Mouse (Mus musculus) hindbrain, embryonic 12.5 days (tissue): ENCODE results near the gene Gpr87. TPM values are rescaled to one million over a fixed set of nuclear protein-coding genes. Genes with fewer than 3 reads are reported as not detected.
A peak's percentile ranks its signal among the peaks of the same experiment; 100 is the strongest.

Experiments used
- ATAC-seq: fragments of 200-750 bp; cut with Nextera tagmentation; 2 replicates; pipeline ENCODE4 v1.8.0; 2017; ENCODE audit warnings: moderate TSS enrichment; ENCODE audit not compliant: low FRiP score
- H3K27ac ChIP-seq: fragments of 300-500 bp; sonication (generic); 2 replicates; pipeline ENCODE4 v1.5.1; 2016; ENCODE audit warnings: mild to moderate bottlenecking
- H3K27me3 ChIP-seq: fragments of 300-500 bp; sonication (generic); 2 replicates; pipeline ENCODE4 v1.6.1; 2016; ENCODE audit warnings: mild to moderate bottlenecking
- H3K36me3 ChIP-seq: fragments of 300-500 bp; sonication (generic); 2 replicates; pipeline ENCODE4 v1.6.1; 2016; ENCODE audit warnings: mild to moderate bottlenecking
- H3K4me1 ChIP-seq: fragments of 300-500 bp; sonication (generic); 2 replicates; pipeline ENCODE4 v1.6.1; 2016
- H3K4me2 ChIP-seq: fragments of 300-500 bp; sonication (generic); replicated peaks from 2 replicates; pipeline ENCODE4 v1.6.1; 2016; ENCODE audit warnings: mild to moderate bottlenecking
- H3K4me3 ChIP-seq: fragments of 300-500 bp; sonication (generic); 2 replicates; pipeline ENCODE4 v1.5.1; 2016; ENCODE audit warnings: mild to moderate bottlenecking
- H3K9ac ChIP-seq: fragments of 300-500 bp; sonication (generic); 2 replicates; pipeline ENCODE4 v1.6.1; 2016; ENCODE audit warnings: mild to moderate bottlenecking, moderate library complexity
- H3K9me3 ChIP-seq: fragments of 300-500 bp; sonication (generic); replicated peaks from 2 replicates; pipeline ENCODE4 v1.6.1; 2016; ENCODE audit warnings: mild to moderate bottlenecking
- WGBS: fragments of 180-500 bp; shearing (Covaris S2); methylation state at CpG from one replicate; pipeline ENCODE4 v1.1.7; 2016; 5-methylcytosine and 5-hydroxymethylcytosine counted together
- polyA plus RNA-seq: library from polyadenylated mRNA; unstranded; fragments of >200 nt; fragmentation: Nextera tagmentation; extraction: Ambion mirVana; gene quantifications from 2 replicates; pipeline ENCODE4 v1.2.1, GENCODE M21; 2016

The Gpr87 gene
- polyA plus RNA-seq = 0.43 TPM in 1 of 2 replicates, not detected in the other

DNA sequence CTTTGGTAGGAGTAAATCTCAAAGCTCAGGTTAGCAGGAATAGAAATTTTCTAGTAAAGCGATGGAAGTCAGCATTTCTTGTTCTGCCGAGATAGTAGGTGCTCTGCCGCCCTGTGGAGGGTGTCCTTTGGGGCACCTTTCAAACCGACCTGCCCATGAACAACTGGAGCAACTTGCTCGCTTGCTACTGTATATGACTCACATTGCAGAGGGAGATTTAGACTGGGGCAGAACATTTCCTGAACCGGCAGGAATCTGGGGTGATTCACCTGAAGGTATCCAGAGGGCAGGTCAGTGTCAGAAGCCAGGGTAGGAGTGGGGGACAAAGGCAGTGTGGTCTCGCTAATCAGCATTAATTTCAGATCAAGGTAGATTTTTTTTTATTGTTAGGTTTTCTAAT lies at the start of gene Gpr87:
Gene Gpr87 (minus strand): TSS at position 167 of the 400 bp plus-strand sequence.
- Histone ChIP-seq H3K36me3 (no peaks in the 10 kb centered on the region), H3K27me3 (no peaks in the 10 kb centered on the region), H3K4me2 (no peak within 1 kb of the TSS), H3K9ac (no peak within 1 kb of the TSS), H3K4me3 (no peak within 1 kb of the TSS), H3K4me1 (no peaks in the 10 kb centered on the region), H3K9me3 (no peaks in the 10 kb centered on the region), H3K27ac (no peak within 1 kb of the TSS)
- 85% methylated on average over 7 of the region's 7 CpGs for WGBS
- ATAC-seq = no peak

DNA sequence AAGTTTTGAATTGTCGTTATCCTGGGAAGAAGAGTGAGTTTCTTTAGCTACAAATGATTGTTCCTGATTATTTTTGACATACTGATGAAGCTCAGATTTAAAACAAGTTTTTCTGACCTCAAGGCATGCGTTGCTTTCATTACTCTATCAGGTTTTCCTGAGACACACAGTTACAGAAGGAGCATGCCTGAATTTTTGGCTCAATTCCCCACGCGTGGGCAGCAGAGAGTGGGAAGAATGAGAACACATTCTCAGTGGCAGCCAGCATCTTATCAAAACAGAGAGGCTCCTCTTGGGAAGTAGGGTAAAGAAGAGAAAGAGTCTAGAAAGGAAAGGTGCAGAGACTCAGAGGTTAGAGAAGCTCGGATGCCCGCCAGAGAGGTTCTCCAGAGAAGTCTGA lies 48.5 kb upstream of the Gpr87 start:
- no peak overlapping the region for H3K4me3 ChIP-seq
- no peaks in the 10 kb centered on the region for H3K4me1 ChIP-seq
- no peaks in the 10 kb centered on the region for H3K27me3 ChIP-seq
- no peaks in the 10 kb centered on the region for H3K36me3 ChIP-seq
- no peak overlapping the region for H3K9ac ChIP-seq
- H3K27ac ChIP-seq = no peak overlapping the region
- H3K4me2 ChIP-seq = no peak overlapping the region
- H3K9me3 ChIP-seq = no peaks in the 10 kb centered on the region
- ATAC-seq = no peak
- WGBS = 75% methylated on average over 6 of the region's 6 CpGs

- WGBS = 72% methylated on average over 5 of the region's 5 CpGs
- H3K4me2 ChIP-seq = no peak overlapping the region
- H3K36me3 ChIP-seq = no peaks in the 10 kb centered on the region
- no peaks in the 10 kb centered on the region for H3K4me1 ChIP-seq
- no peak overlapping the region for H3K9ac ChIP-seq
- H3K27ac ChIP-seq = no peak overlapping the region
- no peak overlapping the region for H3K4me3 ChIP-seq
- no peaks in the 10 kb centered on the region for H3K27me3 ChIP-seq
- no peak for ATAC-seq
- H3K9me3 ChIP-seq = no peaks in the 10 kb centered on the region
Observed at GRCm38 (mm10) chr3:59234878-59235277, 40.0 kb upstream of the Gpr87 start.

GRCm38 (mm10) chr3:59230912-59231311 lies 36.0 kb upstream of the Gpr87 start:
- H3K4me2 ChIP-seq = no peak overlapping the region
- H3K9ac ChIP-seq = no peak overlapping the region
- H3K4me3 ChIP-seq = no peak overlapping the region
- no peak overlapping the region for H3K27ac ChIP-seq
- no peak for ATAC-seq
- no peaks in the 10 kb centered on the region for H3K9me3 ChIP-seq
- WGBS = 75% methylated on average over 3 of the region's 3 CpGs
- no peaks in the 10 kb centered on the region for H3K36me3 ChIP-seq
- H3K4me1 ChIP-seq = peaks cover 2% of the 10 kb centered on the region; the same call in 1 of the 2 replicates
- no peaks in the 10 kb centered on the region for H3K27me3 ChIP-seq

DNA sequence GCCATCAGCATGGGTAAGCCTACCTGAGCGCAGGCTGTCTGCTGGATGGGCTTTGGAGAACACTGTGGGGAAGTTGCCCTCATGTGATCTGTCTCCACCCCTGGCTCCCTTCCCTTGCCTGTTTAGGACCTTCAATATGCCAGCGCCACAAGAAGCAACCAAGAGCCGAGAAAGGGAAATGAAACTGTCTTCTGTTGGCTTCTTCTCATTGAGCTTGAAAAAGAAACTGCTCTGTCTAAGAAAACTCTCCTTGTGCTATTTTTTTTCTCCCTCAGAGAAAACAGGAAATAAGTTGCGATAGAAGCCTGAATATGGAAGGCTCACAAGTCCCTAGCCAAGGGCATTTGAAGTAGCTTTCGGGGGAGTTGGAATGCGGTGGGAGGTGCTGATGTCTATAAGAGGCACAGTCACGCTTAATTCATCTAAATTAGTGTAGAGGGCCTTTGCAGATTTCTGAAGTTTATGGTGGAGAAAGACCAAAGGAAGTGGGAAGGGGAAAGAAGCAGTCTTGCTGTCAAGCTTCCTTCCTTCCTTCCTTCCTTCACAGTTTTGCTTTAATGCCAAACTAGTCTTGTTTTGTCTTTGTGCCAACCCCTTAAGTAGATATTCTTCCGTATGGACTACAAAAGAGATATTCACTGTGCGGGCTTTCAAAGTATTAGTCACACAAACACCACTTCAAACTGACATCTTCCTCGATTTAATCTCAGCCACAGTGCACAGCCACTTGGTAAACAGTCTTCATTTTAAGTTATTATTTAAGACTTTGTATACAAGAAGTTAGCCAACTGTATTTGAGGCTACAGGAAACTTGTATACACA lies 34.0 kb upstream of the Gpr87 start:
- H3K27me3 ChIP-seq = no peaks in the 10 kb centered on the region
- H3K9me3 ChIP-seq = no peaks in the 10 kb centered on the region
- WGBS = 59% methylated on average over 10 of the region's 10 CpGs
- no peak overlapping the region for H3K4me2 ChIP-seq
- H3K36me3 ChIP-seq = no peaks in the 10 kb centered on the region
- ATAC-seq = 0 out of 2 replicates have a peak, but pooled peaks have one; percentile 43
- peaks cover 2% of the 10 kb centered on the region; the same call in 1 of the 2 replicates for H3K4me1 ChIP-seq
- H3K9ac ChIP-seq = no peak overlapping the region
- H3K4me3 ChIP-seq = no peak overlapping the region
- no peak overlapping the region for H3K27ac ChIP-seq

DNA sequence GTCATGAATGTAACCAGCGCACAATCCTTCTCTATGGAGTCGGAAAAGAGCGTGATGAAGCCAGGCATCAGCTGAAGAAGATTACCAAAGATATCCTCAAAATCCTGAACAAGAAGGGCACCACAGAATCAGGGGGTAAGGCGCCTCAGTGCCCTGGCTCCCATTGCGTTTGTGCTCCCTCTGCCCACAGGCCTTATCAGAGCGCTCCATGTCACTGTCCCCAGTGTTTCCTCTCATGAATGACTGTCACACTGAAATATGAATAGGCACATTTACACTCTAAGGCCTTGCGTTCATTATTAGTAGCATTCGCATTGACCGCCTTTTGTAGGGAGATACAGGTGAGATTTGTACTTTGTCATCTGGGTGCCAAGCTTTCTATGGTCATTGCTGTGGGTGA lies 32.8 kb upstream of the Gpr87 start:
- H3K4me3 ChIP-seq = no peak overlapping the region
- peaks cover 2% of the 10 kb centered on the region; the same call in 1 of the 2 replicates for H3K4me1 ChIP-seq
- no peaks in the 10 kb centered on the region for H3K27me3 ChIP-seq
- no peaks in the 10 kb centered on the region for H3K9me3 ChIP-seq
- ATAC-seq = no peak
- no peak overlapping the region for H3K4me2 ChIP-seq
- H3K9ac ChIP-seq = no peak overlapping the region
- WGBS = 95% methylated on average over 9 of the region's 9 CpGs
- H3K27ac ChIP-seq = no peak overlapping the region
- no peaks in the 10 kb centered on the region for H3K36me3 ChIP-seq

DNA sequence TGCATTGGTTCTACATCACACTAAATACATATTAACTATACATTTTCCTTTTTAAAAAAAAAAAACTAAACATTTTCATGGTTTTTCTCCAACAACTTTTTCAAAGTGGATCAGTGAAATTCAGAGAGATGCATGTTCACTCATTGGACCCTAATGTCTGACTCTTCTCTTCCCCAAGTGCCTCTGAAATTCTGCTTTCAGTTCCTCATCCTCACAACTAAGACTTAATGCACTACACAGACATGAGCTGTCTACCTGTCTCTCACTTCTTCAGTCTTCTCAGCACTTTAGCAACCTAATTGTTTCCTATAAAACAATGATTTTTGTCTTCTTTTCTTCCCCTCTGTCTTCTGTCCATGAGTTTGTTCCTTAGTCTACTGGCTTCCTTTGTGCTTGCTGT lies 30.5 kb upstream of the Gpr87 start:
- H3K4me3 ChIP-seq = no peak overlapping the region
- no peak for ATAC-seq
- H3K36me3 ChIP-seq = no peaks in the 10 kb centered on the region
- no peak overlapping the region for H3K27ac ChIP-seq
- no peak overlapping the region for H3K9ac ChIP-seq
- no peaks in the 10 kb centered on the region for H3K9me3 ChIP-seq
- H3K27me3 ChIP-seq = no peaks in the 10 kb centered on the region
- no peak overlapping the region for H3K4me2 ChIP-seq
- peaks cover 2% of the 10 kb centered on the region; the same call in 1 of the 2 replicates for H3K4me1 ChIP-seq

DNA sequence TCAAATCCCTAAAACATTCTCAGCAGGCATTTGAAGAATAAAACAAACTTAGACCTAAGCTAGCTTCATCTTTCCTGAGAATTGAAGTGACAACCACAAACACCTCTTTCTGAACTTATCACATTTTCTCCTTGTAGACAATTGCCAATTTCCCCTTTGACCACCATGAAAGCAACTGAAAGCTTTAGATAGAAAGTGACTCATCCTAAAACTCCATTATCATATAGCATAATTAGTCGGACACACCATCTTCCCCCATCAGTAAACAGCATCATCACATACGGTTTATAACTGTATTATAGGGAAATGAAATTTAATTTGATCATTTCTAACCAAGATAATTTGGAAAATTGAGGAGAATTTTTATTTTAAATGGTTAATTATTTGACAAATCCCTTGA lies 27.4 kb upstream of the Gpr87 start:
- no peaks in the 10 kb centered on the region for H3K36me3 ChIP-seq
- H3K4me1 ChIP-seq = no peaks in the 10 kb centered on the region
- H3K27me3 ChIP-seq = no peaks in the 10 kb centered on the region
- no peak overlapping the region for H3K4me3 ChIP-seq
- no peaks in the 10 kb centered on the region for H3K9me3 ChIP-seq
- H3K9ac ChIP-seq = no peak overlapping the region
- no peak overlapping the region for H3K27ac ChIP-seq
- 89% methylated on average over 2 of the region's 2 CpGs for WGBS
- no peak overlapping the region for H3K4me2 ChIP-seq
- no peak for ATAC-seq

GRCm38 (mm10) chr3:59219326-59219725 lies 24.4 kb upstream of the Gpr87 start:
- Histone ChIP-seq H3K27me3 (no peaks in the 10 kb centered on the region), H3K4me3 (no peak overlapping the region), H3K9ac (no peak overlapping the region), H3K9me3 (no peaks in the 10 kb centered on the region), H3K4me1 (no peaks in the 10 kb centered on the region), H3K36me3 (no peaks in the 10 kb centered on the region), H3K27ac (no peak overlapping the region), H3K4me2 (no peak overlapping the region)
- ATAC-seq = no peak
- WGBS = 95% methylated on average over 2 of the region's 2 CpGs

DNA sequence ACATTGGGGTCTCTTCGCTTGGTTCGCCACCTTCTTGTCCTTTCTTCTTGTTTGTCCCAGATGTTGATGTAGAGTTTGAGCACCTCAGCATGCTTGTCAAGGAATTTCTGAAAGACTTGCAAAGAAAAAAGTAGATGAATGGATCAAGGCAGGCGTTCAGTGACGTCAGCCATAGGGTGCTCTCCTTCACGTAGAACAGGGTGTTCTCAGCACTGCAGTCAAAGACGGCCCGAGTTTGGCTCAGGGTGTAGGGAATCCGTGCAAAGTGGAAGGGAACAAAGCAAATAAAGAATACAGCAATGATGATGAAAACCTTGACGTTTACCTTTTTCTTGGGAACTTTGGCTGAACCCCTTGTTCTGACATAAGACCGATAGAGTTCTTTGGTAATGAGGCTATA lies 22.3 kb upstream of the Gpr87 start:
- WGBS = 93% methylated on average over 10 of the region's 10 CpGs
- Histone ChIP-seq H3K9me3 (no peaks in the 10 kb centered on the region), H3K27me3 (no peaks in the 10 kb centered on the region), H3K27ac (no peak overlapping the region), H3K9ac (no peak overlapping the region), H3K4me1 (no peaks in the 10 kb centered on the region), H3K36me3 (no peaks in the 10 kb centered on the region), H3K4me2 (no peak overlapping the region), H3K4me3 (no peak overlapping the region)
- ATAC-seq = no peak

GRCm38 (mm10) chr3:59212404-59212803 lies 17.5 kb upstream of the Gpr87 start:
- H3K4me3 ChIP-seq = no peak overlapping the region
- no peaks in the 10 kb centered on the region for H3K36me3 ChIP-seq
- no peak for ATAC-seq
- no peak overlapping the region for H3K9ac ChIP-seq
- H3K4me2 ChIP-seq = no peak overlapping the region
- no peaks in the 10 kb centered on the region for H3K9me3 ChIP-seq
- H3K4me1 ChIP-seq = 0 out of 2 replicates have a peak, but pooled peaks cover 3% of the 10 kb centered on the region
- no peak overlapping the region for H3K27ac ChIP-seq
- no peaks in the 10 kb centered on the region for H3K27me3 ChIP-seq

DNA sequence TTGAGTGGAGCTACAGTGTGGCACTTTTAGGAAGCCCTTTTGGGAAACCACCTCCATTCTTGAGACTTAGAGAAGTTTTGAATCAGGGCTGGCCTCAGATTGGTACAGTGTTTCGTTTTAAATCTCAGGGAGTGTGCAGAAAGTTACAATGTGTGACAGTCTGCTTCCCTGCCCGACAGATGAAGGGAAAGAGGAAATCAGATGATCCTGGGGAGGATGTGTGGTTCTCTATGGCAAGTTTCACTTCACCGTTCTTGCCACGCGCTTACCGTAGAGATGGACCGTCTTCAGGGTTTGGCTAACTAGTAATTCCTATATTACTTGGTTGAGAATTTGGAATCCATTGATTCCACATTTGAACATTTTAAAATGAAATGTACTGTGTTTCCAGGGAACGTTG lies 16.9 kb upstream of the Gpr87 start:
- no peak for ATAC-seq
- H3K36me3 ChIP-seq = no peaks in the 10 kb centered on the region
- H3K4me3 ChIP-seq = no peak overlapping the region
- H3K9me3 ChIP-seq = no peaks in the 10 kb centered on the region
- H3K4me2 ChIP-seq = no peak overlapping the region
- H3K9ac ChIP-seq = no peak overlapping the region
- WGBS = 90% methylated on average over 8 of the region's 8 CpGs
- 0 out of 2 replicates have a peak, but pooled peaks cover 3% of the 10 kb centered on the region for H3K4me1 ChIP-seq
- no peaks in the 10 kb centered on the region for H3K27me3 ChIP-seq
- no peak overlapping the region for H3K27ac ChIP-seq

GRCm38 (mm10) chr3:59210727-59211126 lies 15.8 kb upstream of the Gpr87 start, which contains the start of gene P2ry13:
Gene P2ry13, minus strand, starts transcription at chr3:59210882.
- Histone ChIP-seq H3K4me1 (0 out of 2 replicates have a peak, but pooled peaks cover 3% of the 10 kb centered on the region), H3K9me3 (no peaks in the 10 kb centered on the region), H3K4me2 (no peak within 1 kb of the TSS), H3K36me3 (no peaks in the 10 kb centered on the region), H3K9ac (no peak within 1 kb of the TSS), H3K27me3 (no peaks in the 10 kb centered on the region), H3K4me3 (no peak within 1 kb of the TSS), H3K27ac (no peak within 1 kb of the TSS)
- WGBS = 92% methylated on average over 6 of the region's 6 CpGs
- no peak for ATAC-seq
